Mouse (Mus musculus): Measurements from ENCODE around the gene Syngr3. TPM values are rescaled to one million over a fixed set of nuclear protein-coding genes. Genes with fewer than 3 reads are reported as not detected.

The Syngr3 gene
- total RNA-seq (2014; fragmentation: Nextera tagmentation), result not detected in 2 replicates
- not detected in 2 replicates for total RNA-seq (2017)

GRCm38 (mm10) chr17:24689251-24690081 is at the start of gene Syngr3:
TSS of gene Syngr3 (minus strand) at chr17:24689955.
- ATAC-seq (replicated peaks; ENCODE audit: poor library complexity, severe bottlenecking), result no peak

GRCm38 (mm10) chr17:24738238-24738637 is 48.5 kb upstream of the Syngr3 start:
- no peak for ATAC-seq (replicated peaks; ENCODE audit: poor library complexity, severe bottlenecking)

GRCm38 (mm10) chr17:24737135-24737810 is 47.5 kb upstream of the Syngr3 start:
- peak; percentile 64 for ATAC-seq (replicated peaks; ENCODE audit: poor library complexity, severe bottlenecking)

GRCm38 (mm10) chr17:24736330-24737051 is 46.7 kb upstream of the Syngr3 start, which contains the start of gene Msrb1:
TSS of gene Msrb1 (plus strand) at chr17:24736642.
- ATAC-seq (replicated peaks; ENCODE audit: poor library complexity, severe bottlenecking), result peak; percentile 79

- ATAC-seq (replicated peaks; ENCODE audit: poor library complexity, severe bottlenecking), result no peak
Measured at GRCm38 (mm10) chr17:24735446-24735845, 45.7 kb upstream of the Syngr3 start.

- no peak for ATAC-seq (replicated peaks; ENCODE audit: poor library complexity, severe bottlenecking)
Measured at GRCm38 (mm10) chr17:24734513-24734912, 44.8 kb upstream of the Syngr3 start.

GRCm38 (mm10) chr17:24733434-24734050 is 43.8 kb upstream of the Syngr3 start:
- ATAC-seq (replicated peaks; ENCODE audit: poor library complexity, severe bottlenecking), result no peak

- ATAC-seq (replicated peaks; ENCODE audit: poor library complexity, severe bottlenecking), result no peak
Measured at GRCm38 (mm10) chr17:24732233-24732935, 42.6 kb upstream of the Syngr3 start.

GRCm38 (mm10) chr17:24730787-24731186 is 41.0 kb upstream of the Syngr3 start:
- ATAC-seq (replicated peaks; ENCODE audit: poor library complexity, severe bottlenecking), result no peak

- no peak for ATAC-seq (replicated peaks; ENCODE audit: poor library complexity, severe bottlenecking)
Measured at GRCm38 (mm10) chr17:24729067-24729466, 39.3 kb upstream of the Syngr3 start.

GRCm38 (mm10) chr17:24728184-24728583 is 38.4 kb upstream of the Syngr3 start:
- ATAC-seq (replicated peaks; ENCODE audit: poor library complexity, severe bottlenecking), result no peak

GRCm38 (mm10) chr17:24727618-24728017 is 37.9 kb upstream of the Syngr3 start, which contains the start of gene Rpl3l:
TSS of gene Rpl3l (plus strand) at chr17:24727820.
- ATAC-seq (replicated peaks; ENCODE audit: poor library complexity, severe bottlenecking), result no peak

- ATAC-seq (replicated peaks; ENCODE audit: poor library complexity, severe bottlenecking), result no peak
Measured at GRCm38 (mm10) chr17:24725637-24726390, 36.1 kb upstream of the Syngr3 start.

GRCm38 (mm10) chr17:24724184-24724583 is 34.4 kb upstream of the Syngr3 start, which contains the start of gene Ndufb10:
TSS of gene Ndufb10 (minus strand) at chr17:24724478.
- ATAC-seq (replicated peaks; ENCODE audit: poor library complexity, severe bottlenecking), result peak; percentile 62

GRCm38 (mm10) chr17:24723881-24724180 is 34.1 kb upstream of the Syngr3 start:
- peak; percentile 6 for ATAC-seq (replicated peaks; ENCODE audit: poor library complexity, severe bottlenecking)

GRCm38 (mm10) chr17:24723122-24723880 is 33.5 kb upstream of the Syngr3 start:
- no peak for ATAC-seq (replicated peaks; ENCODE audit: poor library complexity, severe bottlenecking)

- no peak for ATAC-seq (replicated peaks; ENCODE audit: poor library complexity, severe bottlenecking)
Measured at GRCm38 (mm10) chr17:24722220-24722924, 32.6 kb upstream of the Syngr3 start.

Data from granulocyte monocyte progenitor cell, adult 5-6 weeks (primary cell).